Mouse (Mus musculus) heart, postnatal 0 days (tissue): ENCODE data around the gene Tcte1.

Experiments
- CTCF ChIP-seq: IDR thresholded peaks from 2 replicates; pipeline ENCODE4 v1.5.1; 2016; ENCODE audit warnings: antibody characterized with exemption, control low read depth, low read depth
- EP300 ChIP-seq: IDR thresholded peaks from 2 replicates; pipeline ENCODE4 v1.6.1; 2016; ENCODE audit warnings: antibody characterized with exemption, low read depth

GRCm38 (mm10) chr17:45585725-45586448 lies 62.7 kb downstream of the Tcte1 start:
- TF ChIP-seq CTCF (no peak), EP300 (no peak)
